Mouse (Mus musculus) macrophage (primary cell): ENCODE measurements around the gene Ccm2. TPM values are rescaled to one million over a fixed set of nuclear protein-coding genes. Genes with fewer than 3 reads are reported as not detected.

Experiments used
- H3K27ac ChIP-seq: fragments of 350-480 bp; formaldehyde crosslinking; 2 replicates; pipeline ENCODE4 v1.9.0; 2021
- H3K36me3 ChIP-seq: fragments of 350-480 bp; formaldehyde crosslinking; 2 replicates; pipeline ENCODE4 v1.9.0; 2021; ENCODE audit errors: inconsistent target
- H3K4me3 ChIP-seq: fragments of 350-480 bp; formaldehyde crosslinking; 2 replicates; pipeline ENCODE4 v1.9.0; 2021; ENCODE audit errors: inconsistent target
- H3K79me2 ChIP-seq: fragments of 350-480 bp; formaldehyde crosslinking; 2 replicates; pipeline ENCODE4 v1.9.0; 2021; ENCODE audit errors: inconsistent target
- WGBS: methylation state at CpG from one replicate; pipeline ENCODE4 v1.1.7; 2026; ENCODE audit warnings: inconsistent platforms; ENCODE audit not compliant: missing documents; 5-methylcytosine and 5-hydroxymethylcytosine counted together
- polyA plus RNA-seq: library from polyadenylated mRNA; stranded (reverse); fragments of 250-400 nt; gene quantifications from 3 replicates; pipeline ENCODE4 v1.2.4, GENCODE M21; 2018; ENCODE audit warnings: inconsistent platforms

Ccm2 gene
- polyA plus RNA-seq, 1 experiment from 2014 or later = 58.4 TPM

DNA sequence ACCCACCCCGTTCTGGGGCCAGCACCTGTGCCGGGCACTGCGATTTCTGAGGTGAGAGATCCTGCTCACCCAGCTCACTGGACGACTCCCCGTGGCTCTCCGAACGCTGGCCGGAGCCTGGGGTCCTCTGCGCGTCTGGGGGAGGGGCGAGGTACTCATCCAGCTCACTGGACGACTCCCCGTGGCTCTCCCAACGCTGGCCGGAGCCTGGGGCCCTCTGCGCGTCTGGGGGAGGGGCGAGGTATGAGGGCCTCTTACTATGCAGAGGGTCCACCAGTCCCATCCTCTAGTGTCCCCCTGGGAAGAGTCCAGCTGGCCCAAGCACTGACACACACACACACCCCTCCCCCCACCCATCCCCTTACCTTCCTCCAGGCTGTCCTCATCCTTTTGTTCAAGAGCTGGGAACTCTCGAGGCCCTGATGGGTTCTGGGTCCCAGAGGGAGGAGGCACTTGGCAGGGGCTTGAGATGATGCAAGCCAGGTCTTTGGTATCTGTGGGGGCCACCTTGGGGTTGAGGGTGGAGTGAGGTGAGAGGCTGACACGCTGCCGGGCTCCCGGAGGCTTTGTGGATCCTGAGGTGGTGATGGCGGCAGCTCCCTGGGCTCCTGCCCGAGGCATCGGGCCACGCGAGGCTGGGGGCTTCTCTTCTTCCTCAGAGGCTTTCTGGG is 52.5 kb downstream of the Ccm2 start:
- H3K4me3 ChIP-seq = no peak overlapping the region
- no peaks in the 10 kb centered on the region for H3K79me2 ChIP-seq
- WGBS = 81% methylated on average over 27 of the region's 27 CpGs
- peaks cover 44% of the 10 kb centered on the region for H3K36me3 ChIP-seq
- H3K27ac ChIP-seq = no peak overlapping the region

DNA sequence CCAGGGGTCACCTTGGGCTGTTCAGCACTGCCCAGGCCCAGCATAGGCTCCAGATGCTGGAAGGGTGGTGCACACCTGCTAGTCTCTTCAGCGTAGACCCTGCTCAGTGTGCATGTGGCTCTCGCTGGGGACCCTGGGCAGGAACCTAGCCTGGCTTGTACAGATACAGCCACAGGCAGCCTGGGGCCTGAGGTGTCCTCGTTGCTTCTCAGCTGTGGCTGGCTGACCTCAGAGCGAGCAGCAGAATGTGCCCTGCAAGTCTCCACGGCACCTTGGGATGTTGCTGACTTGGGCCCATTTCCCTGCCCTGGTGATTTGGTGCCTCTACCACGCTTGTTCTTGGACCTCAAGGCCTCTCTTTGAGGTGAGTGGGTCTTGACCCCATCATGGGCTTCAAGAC is 53.1 kb downstream of the Ccm2 start:
- Histone ChIP-seq H3K27ac (no peak overlapping the region), H3K36me3 (peaks cover 38% of the 10 kb centered on the region), H3K79me2 (no peaks in the 10 kb centered on the region), H3K4me3 (no peak overlapping the region)
- WGBS = 87% methylated on average over 6 of the region's 6 CpGs

DNA sequence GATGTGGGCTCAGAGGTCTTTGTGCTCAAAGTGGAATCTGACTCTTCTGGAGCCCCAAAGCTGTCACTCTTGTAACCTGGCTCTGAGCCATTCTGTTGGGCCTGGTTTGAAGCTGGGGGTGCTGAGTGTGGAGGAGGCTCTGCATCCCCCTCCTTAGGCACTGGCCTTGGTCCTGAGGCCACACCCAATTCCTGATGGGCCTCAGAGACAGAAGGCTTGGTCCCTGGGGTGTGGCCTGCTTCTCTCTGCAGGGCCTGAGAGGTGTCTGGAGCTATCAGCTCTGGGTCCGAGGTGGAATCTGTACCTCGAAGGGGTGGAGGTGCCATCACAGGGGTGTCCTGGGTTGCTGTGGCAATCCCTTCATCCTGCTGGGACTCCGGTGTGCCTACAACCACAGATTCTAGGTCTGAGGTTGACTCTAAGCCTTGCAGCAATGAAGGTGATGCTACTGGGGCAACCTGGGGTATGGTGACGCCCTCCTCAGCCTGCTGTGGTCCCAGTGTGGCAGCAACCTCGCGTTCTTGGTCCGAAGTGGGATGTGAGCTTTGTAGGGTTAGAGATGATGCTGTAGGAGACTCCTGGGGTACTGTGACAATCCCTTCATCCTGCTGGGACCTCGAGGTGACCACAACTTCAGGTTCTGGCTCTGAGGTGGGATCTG is 53.7 kb downstream of the Ccm2 start:
- Histone ChIP-seq H3K4me3 (no peak overlapping the region), H3K27ac (no peak overlapping the region), H3K36me3 (peaks cover 32% of the 10 kb centered on the region), H3K79me2 (no peaks in the 10 kb centered on the region)
- 78% methylated on average over 8 of the region's 8 CpGs for WGBS

DNA sequence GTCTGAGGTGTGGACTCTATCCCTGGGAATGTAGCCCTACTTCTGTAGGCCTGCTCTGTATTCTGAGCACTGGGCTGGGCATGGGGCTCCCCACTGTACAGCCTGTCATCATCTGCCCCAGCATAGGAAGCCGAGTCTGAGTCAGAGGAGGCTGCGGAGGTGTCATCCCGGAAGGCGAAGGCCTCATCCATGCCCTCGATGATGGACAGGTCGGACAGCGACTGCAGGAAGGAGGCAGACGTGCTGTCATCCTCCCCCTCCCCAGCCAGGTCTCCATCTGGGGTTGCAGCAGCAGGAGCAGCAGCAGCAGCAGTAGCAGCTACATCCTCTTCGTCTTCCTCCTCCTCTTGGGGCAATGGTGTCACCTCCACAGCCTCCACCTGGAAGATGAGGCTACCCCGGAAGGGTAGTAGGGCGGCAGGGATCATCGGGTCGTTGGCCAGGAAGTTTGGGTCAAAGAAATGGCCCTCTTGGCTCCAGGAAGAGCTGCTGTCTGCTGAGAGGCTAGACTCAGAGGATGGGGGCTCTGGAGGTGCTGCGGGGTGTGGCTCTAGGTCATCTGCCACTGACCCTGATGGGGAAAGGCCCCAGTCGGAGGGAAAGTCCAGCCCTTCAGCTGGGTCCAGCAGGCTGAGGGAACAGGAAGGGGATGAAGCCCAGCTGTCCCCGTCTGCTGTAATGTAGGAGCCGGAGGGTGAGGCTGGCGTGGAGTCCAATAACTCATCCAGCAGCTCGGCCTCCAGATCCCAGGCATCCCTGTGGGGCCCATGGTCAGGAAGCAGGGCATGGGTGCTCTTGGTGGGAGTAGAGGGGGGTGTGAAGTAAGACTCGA is 55.2 kb downstream of the Ccm2 start:
- H3K27ac ChIP-seq = no peak overlapping the region
- 69% methylated on average over 18 of the region's 20 CpGs for WGBS
- H3K36me3 ChIP-seq = peaks cover 17% of the 10 kb centered on the region; the same call in 1 of the 2 replicates
- H3K4me3 ChIP-seq = no peak overlapping the region
- H3K79me2 ChIP-seq = no peaks in the 10 kb centered on the region

DNA sequence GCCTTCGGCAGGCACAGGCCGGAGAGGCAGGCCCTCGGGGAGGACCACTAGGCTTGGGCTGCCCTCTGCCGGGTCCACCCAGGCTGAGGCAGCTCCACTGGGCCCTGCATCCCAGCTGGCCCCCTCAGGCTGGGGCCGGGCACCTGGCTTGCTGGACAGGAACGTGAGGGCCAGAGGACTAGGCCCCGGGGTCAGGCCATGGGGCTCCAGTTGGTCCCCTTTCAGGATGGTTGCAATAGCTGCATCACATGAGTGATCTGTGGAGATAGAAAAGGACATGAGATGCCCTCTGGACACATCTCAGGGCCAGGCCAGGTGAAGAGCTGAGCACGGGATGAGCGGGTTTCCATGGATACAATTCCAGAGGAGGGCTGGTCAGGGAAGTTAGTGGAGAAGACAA is 56.0 kb downstream of the Ccm2 start:
- no peak overlapping the region for H3K27ac ChIP-seq
- 74% methylated on average over 5 of the region's 9 CpGs for WGBS
- H3K4me3 ChIP-seq = no peak overlapping the region
- H3K79me2 ChIP-seq = no peaks in the 10 kb centered on the region
- H3K36me3 ChIP-seq = peaks cover 9% of the 10 kb centered on the region; the same call in 1 of the 2 replicates

DNA sequence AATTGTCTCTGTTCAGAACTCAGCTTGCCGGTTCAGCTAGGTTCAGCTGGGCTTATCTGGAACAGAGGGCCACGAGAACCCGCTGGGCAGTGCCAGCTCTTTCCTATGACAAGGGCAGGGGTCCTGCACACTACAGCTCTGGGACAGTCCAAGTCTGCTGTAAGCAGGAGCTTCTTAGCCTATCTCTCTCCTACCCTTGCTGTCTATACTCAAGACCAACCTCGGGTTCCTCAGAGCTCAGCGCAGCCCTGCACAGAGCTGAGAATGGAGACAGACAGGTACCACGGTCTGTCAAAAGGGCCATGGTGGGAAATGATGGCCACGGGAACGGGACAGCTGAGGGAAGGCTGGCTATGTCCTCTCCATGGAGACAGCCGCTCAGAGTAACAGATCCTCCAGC is 56.5 kb downstream of the Ccm2 start:
- Histone ChIP-seq H3K4me3 (no peak overlapping the region), H3K79me2 (no peaks in the 10 kb centered on the region), H3K36me3 (0 out of 2 replicates have a peak, but pooled peaks cover 4% of the 10 kb centered on the region), H3K27ac (no peak overlapping the region)
- 75% methylated on average over 9 of the region's 9 CpGs for WGBS

DNA sequence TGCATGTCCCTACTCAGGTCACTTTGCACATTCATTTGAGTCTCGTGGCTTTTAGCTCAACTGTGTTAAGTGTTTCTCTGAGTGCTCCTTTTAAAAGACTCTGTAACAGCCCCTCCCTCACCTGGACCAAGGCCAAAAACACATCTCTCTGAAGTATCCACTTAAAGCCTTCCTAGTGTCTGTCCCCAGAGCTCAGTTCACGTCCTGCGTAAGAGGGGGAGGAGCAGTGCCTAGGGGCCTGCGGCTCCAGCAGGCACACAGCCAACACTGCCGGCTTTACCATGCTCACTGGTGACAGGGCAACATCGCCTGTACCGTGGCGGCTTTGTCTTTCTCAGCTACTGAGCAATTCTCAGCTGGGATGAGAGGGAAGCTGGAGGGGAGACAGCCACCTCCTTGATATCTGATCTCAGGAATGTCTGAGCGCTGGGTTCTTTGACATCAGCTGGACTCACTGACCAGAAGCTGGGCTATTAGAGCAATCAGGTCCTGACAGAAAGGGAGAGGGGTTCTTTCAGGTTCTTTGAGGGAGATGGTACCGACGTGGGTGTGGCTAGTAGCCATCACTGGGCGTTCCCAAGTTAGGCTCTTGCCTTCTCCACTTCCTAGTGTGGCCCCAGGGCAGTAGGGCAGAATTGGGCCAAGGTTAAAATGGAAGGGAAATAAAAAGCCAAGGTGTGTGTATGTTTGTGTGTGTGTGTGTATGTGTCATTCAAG is 57.4 kb downstream of the Ccm2 start:
- WGBS = 23% methylated on average over 12 of the region's 12 CpGs
- H3K27ac ChIP-seq = no peak overlapping the region
- H3K79me2 ChIP-seq = no peaks in the 10 kb centered on the region
- H3K4me3 ChIP-seq = no peak overlapping the region
- no peaks in the 10 kb centered on the region for H3K36me3 ChIP-seq

DNA sequence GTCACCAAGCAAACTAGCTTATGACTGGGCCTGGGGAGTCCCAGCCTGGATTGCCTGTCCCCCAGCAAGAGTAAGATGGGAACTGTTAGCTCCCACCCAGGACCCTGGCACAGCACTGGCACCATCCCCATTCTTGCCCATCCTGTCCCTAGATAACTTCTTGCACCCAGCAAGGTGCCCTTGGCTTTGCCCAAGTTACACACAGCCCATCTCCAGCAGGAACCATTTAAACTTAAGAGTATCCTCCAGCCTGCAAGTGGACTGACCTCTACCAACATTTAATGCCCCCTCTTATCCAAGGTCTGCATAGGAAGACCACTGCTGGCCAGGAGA is 57.9 kb downstream of the Ccm2 start:
- H3K79me2 ChIP-seq = no peaks in the 10 kb centered on the region
- no peak overlapping the region for H3K4me3 ChIP-seq
- no peaks in the 10 kb centered on the region for H3K36me3 ChIP-seq
- no peak overlapping the region for H3K27ac ChIP-seq

DNA sequence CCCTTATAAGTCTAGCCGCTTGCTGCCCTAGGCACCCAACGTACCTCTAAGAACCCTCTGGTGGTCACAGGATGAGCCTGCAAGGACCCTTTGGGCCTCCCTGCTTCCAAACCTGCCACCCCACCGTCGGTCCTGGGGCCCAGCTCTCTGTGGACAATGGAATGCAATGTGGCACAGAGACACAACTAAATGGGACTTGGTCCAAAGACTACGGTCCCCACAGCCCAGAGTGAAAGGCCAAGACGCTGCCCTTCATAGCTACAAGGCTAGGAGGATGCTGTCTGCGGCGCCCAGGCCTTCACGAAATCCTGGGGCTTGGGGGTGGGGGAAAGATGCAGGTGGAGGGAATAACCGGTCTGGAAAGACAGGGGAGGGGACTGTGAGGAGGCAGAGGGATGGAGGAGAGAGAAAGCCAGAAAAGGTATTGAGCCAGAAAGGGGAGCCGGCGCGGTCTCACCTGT is 58.4 kb downstream of the Ccm2 start:
- Histone ChIP-seq H3K79me2 (no peaks in the 10 kb centered on the region), H3K27ac (no peak overlapping the region), H3K4me3 (no peak overlapping the region), H3K36me3 (no peaks in the 10 kb centered on the region)
- 34% methylated on average over 13 of the region's 13 CpGs for WGBS

DNA sequence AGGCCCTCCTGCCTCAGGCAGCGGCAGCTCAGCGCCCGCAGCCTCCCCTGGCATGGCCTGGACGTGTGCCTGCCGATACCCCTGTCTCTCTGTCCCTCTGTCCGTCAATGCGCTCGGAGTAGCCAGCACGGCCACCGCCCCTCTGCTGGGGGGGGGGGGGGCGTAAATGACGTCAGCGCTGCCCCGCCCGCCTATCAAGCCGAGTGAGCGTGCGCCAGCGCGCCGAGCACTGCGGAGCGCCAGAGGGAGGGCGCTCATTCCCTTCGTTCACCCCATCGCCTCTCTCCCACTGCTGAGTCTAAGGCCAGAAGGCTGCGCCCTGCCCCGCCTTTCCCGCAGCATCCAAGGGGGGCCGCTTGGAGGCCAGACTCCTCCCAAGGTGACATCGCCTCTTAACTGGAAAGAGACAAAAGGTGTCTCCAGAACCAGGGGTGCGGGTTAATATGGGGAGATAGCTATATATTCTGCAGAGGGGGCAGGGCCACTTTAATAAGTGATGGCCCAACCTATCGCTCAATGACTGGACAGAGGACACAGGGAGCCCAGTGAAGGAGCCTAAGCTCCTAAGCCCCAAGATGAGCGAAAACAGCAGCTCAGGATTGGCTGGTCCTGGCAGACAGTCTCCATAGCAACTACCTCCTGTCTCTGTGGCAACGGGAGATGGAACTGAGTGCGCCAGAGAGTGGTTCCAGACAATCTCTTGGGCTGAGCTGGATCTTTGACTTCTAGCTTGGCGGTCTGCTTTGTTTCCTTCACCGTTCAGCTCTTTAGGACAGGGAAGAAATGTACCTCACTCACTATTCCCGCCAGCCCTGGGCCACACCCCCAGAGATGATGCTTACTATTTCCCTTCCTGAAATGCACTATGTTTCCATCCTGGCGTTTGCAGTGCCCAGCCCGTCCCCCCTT is 59.1 kb downstream of the Ccm2 start, which contains the start of gene Nacad:
TSS of gene Nacad (minus strand) at position 563 of the 909 bp plus-strand sequence.
- H3K36me3 ChIP-seq = no peaks in the 10 kb centered on the region
- no peaks in the 10 kb centered on the region for H3K79me2 ChIP-seq
- WGBS = 10% methylated on average over 41 of the region's 41 CpGs
- H3K4me3 ChIP-seq = no peak within 1 kb of the TSS
- H3K27ac ChIP-seq = no peak within 1 kb of the TSS

DNA sequence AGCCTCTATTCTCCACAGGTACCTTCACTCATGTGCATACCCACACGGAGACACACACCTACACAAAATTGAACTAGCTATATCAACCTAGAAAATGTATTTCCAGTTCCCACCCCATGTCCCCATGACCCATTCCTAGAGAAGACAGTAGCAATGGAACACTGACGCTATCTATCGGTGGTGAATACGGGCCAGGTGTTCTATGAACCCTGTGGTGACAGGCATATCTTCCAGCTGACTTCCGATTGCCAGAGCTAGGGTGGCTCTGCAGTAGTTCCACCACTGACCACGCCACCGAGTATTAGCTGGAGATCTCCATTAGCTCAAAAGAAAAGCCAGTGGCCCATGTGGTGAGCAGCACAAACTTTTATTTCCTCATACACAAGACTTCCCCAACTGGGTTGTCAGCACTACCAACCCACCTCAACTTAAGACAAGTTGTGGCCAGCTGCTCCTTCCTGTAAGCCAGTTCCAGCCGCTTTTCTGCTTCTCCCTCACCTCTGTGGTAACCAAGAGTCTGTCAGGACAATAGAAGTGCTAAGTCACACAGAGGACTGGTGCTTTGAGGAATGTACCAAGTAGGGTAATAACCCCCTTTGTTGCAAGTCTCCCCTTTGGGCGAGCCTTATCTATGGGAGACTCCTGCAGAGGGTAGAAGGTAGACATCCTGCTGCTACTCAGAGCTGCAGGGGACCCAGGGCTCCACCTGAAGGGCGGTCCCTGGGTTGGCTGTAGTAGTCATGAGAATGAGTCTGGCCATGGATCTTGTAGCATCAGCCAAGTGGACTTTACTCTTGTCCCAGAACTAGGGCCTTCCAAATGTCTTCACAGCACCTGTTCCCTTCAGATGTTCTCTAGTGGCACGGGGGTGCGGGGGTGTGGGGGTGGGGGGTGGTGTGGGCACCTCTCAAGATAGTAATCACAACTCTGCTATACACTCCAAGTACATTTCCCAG is 68.8 kb downstream of the Ccm2 start:
- peaks cover under 1% of the 10 kb centered on the region; the same call in 1 of the 2 replicates for H3K79me2 ChIP-seq
- H3K27ac ChIP-seq = no peak overlapping the region
- peaks cover 60% of the 10 kb centered on the region for H3K36me3 ChIP-seq
- WGBS = 42% methylated on average over 12 of the region's 12 CpGs
- no peak overlapping the region for H3K4me3 ChIP-seq

DNA sequence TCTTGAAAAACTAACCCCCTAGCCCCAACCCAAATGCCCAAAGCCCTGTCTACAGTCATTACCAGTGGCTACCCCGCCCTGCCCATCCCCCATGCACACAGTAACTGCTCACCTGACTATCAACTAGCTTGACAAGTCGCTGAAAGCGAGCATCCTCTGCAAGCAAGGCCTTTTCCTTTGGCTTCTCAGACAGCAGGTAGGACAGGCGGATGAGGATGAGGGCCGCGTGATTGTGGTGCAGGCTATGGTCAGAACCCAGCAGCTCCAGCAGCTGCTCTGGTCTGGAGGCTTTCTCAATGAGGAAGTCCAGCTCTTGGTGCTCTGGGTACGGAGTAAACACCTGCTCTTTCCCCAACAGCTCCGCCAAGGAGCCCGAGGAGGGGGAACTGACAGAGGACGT is 77.0 kb downstream of the Ccm2 start:
- 33% methylated on average over 10 of the region's 10 CpGs for WGBS
- Histone ChIP-seq H3K4me3 (no peak overlapping the region; the same call in 1 of the 2 replicates), H3K36me3 (peaks cover 51% of the 10 kb centered on the region), H3K79me2 (peaks cover 58% of the 10 kb centered on the region), H3K27ac (no peak overlapping the region)
